Mouse (Mus musculus): ENCODE results near the gene Snx33.

Snx33 gene

GRCm38 (mm10) chr9:56889817-56890216 is 38.4 kb downstream of the Snx33 start:
- peak; percentile 69 to 83 for DNase-seq

- no peak for DNase-seq
Measured at GRCm38 (mm10) chr9:56887581-56887980, 40.6 kb downstream of the Snx33 start.

DNA sequence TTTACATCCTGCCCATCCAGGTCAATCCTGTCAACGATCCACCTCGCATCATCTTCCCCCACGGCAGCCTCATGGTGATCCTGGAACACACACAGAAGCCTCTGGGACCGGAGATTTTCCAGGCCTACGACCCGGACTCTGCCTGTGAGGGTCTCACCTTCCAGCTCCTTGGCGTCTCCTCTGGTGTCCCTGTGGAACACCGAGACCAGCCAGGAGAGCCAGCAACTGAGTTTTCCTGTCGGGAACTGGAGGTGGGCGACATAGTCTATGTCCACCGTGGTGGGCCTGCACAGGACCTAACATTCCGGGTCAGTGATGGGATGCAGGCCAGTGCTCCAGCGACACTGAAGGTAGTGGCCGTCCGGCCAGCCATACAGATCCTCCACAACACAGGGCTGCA is 41.6 kb downstream of the Snx33 start:
- DNase-seq: no peak

- DNase-seq: no peak
Measured at GRCm38 (mm10) chr9:56886113-56886512, 42.1 kb downstream of the Snx33 start.

- no peak for DNase-seq
Measured at GRCm38 (mm10) chr9:56884328-56884727, 43.8 kb downstream of the Snx33 start.

DNA sequence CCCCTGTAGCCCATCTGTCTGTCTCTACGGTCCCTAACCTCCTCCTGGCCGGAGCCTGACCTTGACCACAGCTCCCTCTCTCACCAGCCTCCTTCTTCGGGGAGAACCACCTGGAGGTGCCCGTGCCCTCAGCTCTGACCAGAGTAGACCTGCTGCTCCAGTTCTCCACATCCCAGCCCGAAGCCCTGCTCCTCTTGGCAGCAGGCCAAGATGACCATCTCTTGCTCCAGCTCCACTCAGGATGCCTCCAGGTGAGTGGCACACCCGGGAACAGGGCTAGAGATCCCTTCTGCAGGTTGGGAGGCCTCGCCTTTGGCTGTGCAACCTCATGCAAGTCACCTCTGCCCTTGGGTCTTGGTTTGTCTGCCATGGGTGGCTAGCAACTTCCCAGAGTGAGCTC is 44.7 kb downstream of the Snx33 start:
- peak in 1 of 2 experiments; percentile 31 for DNase-seq

- no peak for DNase-seq
Measured at GRCm38 (mm10) chr9:56882818-56883217, 45.4 kb downstream of the Snx33 start.

DNA sequence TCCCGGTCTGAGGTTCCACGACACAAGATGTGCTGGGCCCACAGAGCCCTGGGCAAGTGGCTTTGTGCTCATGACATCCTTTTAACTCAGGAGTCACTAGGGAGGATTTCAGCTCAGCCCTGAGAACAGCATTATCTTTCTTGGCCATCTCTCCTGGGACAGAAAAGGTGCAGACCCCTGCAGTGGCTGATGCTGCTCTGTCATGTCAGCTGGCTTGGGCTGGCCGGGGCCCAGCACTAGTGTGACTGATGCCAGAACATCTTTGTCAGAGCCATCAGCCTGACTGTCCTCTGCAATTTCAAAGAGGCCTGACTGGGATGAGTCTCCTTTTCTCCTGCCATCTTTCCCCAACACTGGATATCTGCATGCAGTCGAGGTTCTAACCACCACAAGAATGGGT is 45.9 kb downstream of the Snx33 start:
- no peak for DNase-seq

DNA sequence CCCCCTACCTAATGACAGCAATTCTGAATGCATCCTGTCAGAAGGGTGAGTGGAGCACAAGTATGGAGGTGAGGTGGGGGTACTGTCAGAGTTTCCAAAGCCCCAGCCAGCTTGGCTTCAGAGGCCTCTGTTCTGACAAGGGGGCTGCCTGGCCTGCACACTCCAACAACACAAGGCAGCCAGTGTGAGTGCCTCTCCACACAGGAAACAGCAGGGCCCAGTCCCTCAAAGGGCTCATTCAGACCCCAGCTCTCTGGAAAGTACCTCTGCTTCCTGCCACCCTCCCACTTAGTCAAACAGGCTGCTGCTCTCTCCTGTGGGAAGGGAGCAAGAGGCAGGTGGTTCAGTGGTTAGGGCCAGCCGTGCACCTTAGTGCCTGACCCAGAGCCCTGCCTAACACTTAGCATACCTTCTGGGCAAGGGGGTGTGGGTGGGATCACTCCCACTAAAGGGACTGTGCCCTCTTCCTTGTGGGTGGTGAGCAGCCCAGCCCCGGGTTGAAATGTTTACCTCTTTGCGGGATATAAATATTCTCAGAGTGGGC is 46.6 kb downstream of the Snx33 start:
- DNase-seq: no peak

- peak in 1 of 2 experiments; percentile 36 for DNase-seq
Measured at GRCm38 (mm10) chr9:56880790-56881189, 47.4 kb downstream of the Snx33 start.

- no peak for DNase-seq
Measured at GRCm38 (mm10) chr9:56877284-56877683, 50.9 kb downstream of the Snx33 start.

DNA sequence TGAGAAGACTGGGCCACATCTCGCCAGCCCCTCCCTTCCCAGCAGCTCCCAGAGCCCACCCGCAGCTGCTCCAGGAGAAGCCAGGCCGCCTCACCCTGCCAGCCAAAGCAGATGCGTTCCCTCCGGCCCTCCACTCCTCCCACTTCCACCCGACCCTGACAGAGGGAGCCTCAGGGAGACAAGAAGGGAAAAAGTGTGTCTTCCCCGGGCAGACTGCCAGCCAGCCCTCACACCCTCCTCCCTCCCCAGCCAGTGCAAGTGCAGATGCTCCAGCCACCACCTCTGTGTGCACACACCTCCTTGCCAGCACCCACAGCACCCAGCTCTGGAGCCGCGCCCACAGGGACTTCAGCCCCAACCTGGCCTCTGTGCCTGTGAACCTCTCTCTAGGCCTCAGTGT is 51.4 kb downstream of the Snx33 start:
- no peak for DNase-seq

DNA sequence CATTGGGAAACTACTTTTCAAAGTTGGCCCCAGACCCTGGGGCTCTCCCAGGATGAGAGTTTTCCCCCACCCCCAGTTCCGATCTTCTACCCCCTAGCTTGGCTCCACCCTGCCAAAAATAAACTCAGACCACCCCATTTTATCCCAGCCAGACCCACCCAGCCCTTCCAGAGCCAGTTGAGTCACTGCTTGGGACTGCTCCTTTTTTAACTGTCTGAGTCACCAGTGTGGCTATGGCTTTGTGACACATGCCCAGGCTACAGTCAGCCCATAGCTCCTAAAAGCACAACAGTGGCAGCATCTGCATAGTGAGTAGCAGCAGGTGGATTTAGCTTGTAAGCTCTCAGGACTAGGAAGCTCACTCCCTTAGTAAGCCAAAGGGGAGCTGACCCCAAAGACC is 55.1 kb downstream of the Snx33 start:
- no peak for DNase-seq

GRCm38 (mm10) chr9:56872105-56872903 is 55.9 kb downstream of the Snx33 start:
- no peak for DNase-seq

DNA sequence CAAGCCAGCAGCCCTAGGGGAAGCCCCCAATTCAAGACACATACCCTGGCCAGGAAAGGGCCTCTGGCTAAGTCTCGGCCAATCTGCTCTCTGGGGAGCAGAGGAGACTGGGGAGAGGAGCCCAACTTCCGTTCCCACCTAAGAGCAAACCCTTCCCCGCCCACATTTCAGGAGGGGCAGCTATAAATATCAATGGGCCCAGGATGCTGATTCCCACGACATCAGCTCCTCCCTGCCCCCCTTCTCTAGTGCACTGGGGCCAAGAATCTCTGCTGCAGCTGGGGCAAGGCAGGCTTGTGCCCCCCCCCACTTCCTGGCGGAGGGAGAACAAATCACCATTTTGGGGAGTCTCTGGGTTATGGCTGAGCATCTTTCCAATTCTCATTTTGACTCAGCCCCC is 57.0 kb downstream of the Snx33 start:
- no peak for DNase-seq

DNA sequence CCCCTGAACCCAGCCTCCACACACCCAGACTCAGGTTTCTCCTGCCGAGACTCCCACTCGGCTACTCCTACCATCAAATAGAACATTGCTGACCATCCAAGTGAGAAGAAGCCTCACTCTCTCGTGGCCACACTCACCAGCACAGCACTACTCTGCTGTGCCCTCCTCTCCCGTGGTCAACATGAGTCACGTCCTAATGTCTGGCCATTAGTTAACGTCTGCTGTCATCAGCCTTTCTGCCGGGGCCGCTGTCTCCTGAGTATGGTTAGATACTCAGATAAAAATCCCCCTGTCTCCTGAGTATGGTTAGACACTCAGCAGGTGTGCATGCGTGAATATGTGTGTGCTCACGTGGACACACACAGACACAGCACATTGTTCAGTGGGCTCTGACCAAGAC is 57.4 kb downstream of the Snx33 start:
- DNase-seq: no peak

DNA sequence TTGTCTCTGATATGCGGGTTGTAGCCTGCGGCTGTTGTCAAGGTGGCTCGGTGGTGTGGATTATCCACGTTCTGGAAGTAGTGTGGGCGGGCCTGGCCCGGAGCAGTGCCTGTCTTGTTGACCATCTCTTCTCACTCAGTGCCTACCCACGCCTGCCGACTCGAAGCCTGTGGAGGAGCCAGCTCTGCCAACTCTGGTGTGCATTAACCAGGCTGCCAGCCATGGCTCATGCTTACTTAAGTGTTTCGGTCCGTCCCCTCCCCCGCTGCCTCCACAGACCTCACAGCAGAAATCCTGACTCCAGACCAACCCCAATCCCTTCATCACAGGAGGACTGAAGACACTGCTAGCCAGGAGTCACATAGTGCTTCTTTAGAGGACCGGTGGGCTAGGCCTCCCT is 58.6 kb downstream of the Snx33 start:
- DNase-seq: no peak

GRCm38 (mm10) chr9:56868292-56868691 is 59.9 kb downstream of the Snx33 start:
- peak in 1 of 2 experiments; percentile 17 for DNase-seq

All from cerebellum, postnatal 25 days (tissue).